Mouse (Mus musculus): ENCODE measurements at regions not wholly inside any gene's neighbourhood (a gene's known extent, or its start where the extent isn't known, plus 50 kb on each side); places are given as distances from the start of the nearest gene placed in this dataset.

- Histone ChIP-seq H3K4me1 (no peaks in the 10 kb centered on the region), H3K4me2 (no peak overlapping the region), H3K9ac (no peak overlapping the region), H3K27ac (no peak overlapping the region), H3K36me3 (no peaks in the 10 kb centered on the region), H3K27me3 (replicated peaks) (no peaks in the 10 kb centered on the region), H3K4me3 (replicated peaks) (no peak overlapping the region), H3K9me3 (no peaks in the 10 kb centered on the region)
- no peak for ATAC-seq (ENCODE audit: insufficient read depth, low FRiP score, low read depth)
- 89% methylated on average over 9 of the region's 9 CpGs for WGBS
These were observed 55.2 kb upstream of the Fer start for GRCm38 (mm10) chr17:63807590-63808228.

GRCm38 (mm10) chr17:63808756-63809155, 54.1 kb upstream of the Fer start:
- no peak for ATAC-seq (ENCODE audit: insufficient read depth, low FRiP score, low read depth)
- H3K27me3 ChIP-seq (replicated peaks): no peaks in the 10 kb centered on the region
- no peak overlapping the region for H3K4me2 ChIP-seq
- H3K9me3 ChIP-seq: no peaks in the 10 kb centered on the region
- H3K4me3 ChIP-seq (replicated peaks): no peak overlapping the region
- no peak overlapping the region for H3K27ac ChIP-seq
- no peaks in the 10 kb centered on the region for H3K4me1 ChIP-seq
- 78% methylated on average over 6 of the region's 6 CpGs for WGBS
- H3K9ac ChIP-seq: no peak overlapping the region
- H3K36me3 ChIP-seq: no peaks in the 10 kb centered on the region

- WGBS: 31% methylated on average over 9 of the region's 9 CpGs
These were observed 51.5 kb upstream of the Fer start for GRCm38 (mm10) chr17:63811246-63811785.

GRCm38 (mm10) chr17:63812586-63812985, 50.3 kb upstream of the Fer start:
- Histone ChIP-seq H3K27ac (no peak overlapping the region), H3K9ac (no peak overlapping the region)
- 84% methylated on average over 3 of the region's 3 CpGs for WGBS

More at GRCm38 (mm10) chr17:63811246-63811785, 51.5 kb upstream of the Fer start:
- H3K4me3 ChIP-seq (replicated peaks): no peak overlapping the region
- no peaks in the 10 kb centered on the region for H3K9me3 ChIP-seq
- no peaks in the 10 kb centered on the region for H3K27me3 ChIP-seq (replicated peaks)
- no peak for ATAC-seq (ENCODE audit: insufficient read depth, low FRiP score, low read depth)
- H3K9ac ChIP-seq: no peak overlapping the region
- no peak overlapping the region for H3K27ac ChIP-seq
- H3K36me3 ChIP-seq: no peaks in the 10 kb centered on the region
- no peaks in the 10 kb centered on the region for H3K4me1 ChIP-seq
- no peak overlapping the region for H3K4me2 ChIP-seq

More at GRCm38 (mm10) chr17:63812586-63812985, 50.3 kb upstream of the Fer start:
- H3K4me3 ChIP-seq (replicated peaks): no peak overlapping the region
- no peaks in the 10 kb centered on the region for H3K9me3 ChIP-seq
- no peaks in the 10 kb centered on the region for H3K36me3 ChIP-seq
- no peaks in the 10 kb centered on the region for H3K4me1 ChIP-seq
- no peaks in the 10 kb centered on the region for H3K27me3 ChIP-seq (replicated peaks)
- ATAC-seq (ENCODE audit: insufficient read depth, low FRiP score, low read depth): no peak
- H3K4me2 ChIP-seq: no peak overlapping the region

Measured in stomach, embryonic 15.5 days (tissue).